Mouse (Mus musculus) small intestine, adult 2 months (tissue): ENCODE results near the gene Drg1.

ENCODE experiments used
- CTCF ChIP-seq: fragments of 200-500 bp; IDR thresholded peaks from 2 replicates; pipeline ENCODE4 v1.5.1; 2012; ENCODE audit warnings: low read depth, mild to moderate bottlenecking, control low read depth, inconsistent platforms, low read length, moderate library complexity, mixed read lengths; ENCODE audit not compliant: insufficient replicate concordance, insufficient read length; ENCODE audit errors: extremely low read depth
- POLR2A ChIP-seq: fragments of 200-500 bp; IDR thresholded peaks from 2 replicates; pipeline ENCODE4 v1.6.1; 2012; ENCODE audit warnings: low read depth, mild to moderate bottlenecking, control low read depth, inconsistent platforms, low read length, moderate library complexity

GRCm38 (mm10) chr11:3293361-3293760 lies 27.1 kb upstream of the Drg1 start:
- TF ChIP-seq CTCF: no peak
- no peak for TF ChIP-seq POLR2A
